Mouse (Mus musculus): ENCODE data around the gene Adam12. TPM values are rescaled to one million over a fixed set of nuclear protein-coding genes. Genes with fewer than 3 reads are reported as not detected.

The Adam12 gene
- 10 to 100 TPM; 24.4 to 26.3 TPM for total RNA-seq (2021)
- long read RNA-seq, experiment 1, partial matches to known transcripts: 0 of 2 reads
- long read RNA-seq, experiment 1, other reads (novel, unspliced or antisense): 1 of 2 reads
- long read RNA-seq, experiment 2, full-length matches to known transcripts: 1 of 3 reads
- long read RNA-seq, experiment 2, partial matches to known transcripts: 0 of 3 reads
- long read RNA-seq, experiment 2, other reads (novel, unspliced or antisense): 2 of 3 reads

DNA sequence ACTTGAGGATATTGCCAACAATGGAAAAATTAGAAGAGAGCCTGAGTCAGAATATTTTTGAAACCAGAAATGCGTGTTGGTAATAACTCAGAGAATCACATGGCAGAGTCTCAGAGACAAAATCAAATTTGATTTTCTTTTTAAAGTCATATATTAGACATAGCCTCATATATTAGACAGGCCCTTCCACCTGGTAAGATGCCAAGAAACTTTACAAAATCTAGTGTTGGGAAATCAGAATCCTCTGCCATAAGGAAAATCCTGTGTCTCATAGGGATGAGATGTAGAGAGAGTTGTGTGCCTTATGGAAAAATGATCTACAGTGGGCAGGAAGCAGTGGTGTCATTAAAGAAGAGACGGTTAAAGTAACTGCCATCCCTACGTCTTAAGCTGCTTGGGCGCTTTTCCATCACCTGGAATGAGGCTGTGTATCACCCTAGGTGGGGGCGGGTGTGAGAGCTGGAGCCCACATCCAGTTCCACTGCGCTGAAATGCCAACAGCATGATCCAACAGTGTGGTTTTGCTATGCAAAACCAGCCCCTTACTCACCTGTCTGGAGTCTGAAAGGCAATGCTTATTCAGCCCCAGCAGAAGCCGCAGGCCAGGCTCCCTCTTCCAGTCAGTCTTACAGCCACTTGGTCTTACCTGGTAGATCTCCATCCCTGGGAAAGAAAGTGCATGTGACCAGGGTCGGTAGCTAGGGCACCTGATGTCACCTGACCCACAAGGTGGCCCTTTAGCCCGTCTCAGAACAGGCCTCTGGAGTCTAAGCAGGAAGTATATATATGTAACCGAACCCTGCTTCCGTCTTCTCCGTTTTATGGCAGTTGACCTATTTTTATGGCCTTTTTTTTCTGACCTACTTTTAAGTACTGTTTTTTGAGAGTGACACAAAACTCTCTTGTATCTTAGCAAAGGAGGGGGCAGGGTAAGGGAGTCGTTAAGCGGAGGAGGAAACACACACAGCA is at the start of gene Adam12:
Gene Adam12, minus strand, starts transcription at position 769 of the 969 bp plus-strand sequence.
- DNase-seq (ENCODE audit: low spot score in 2 of 2): no peak

DNA sequence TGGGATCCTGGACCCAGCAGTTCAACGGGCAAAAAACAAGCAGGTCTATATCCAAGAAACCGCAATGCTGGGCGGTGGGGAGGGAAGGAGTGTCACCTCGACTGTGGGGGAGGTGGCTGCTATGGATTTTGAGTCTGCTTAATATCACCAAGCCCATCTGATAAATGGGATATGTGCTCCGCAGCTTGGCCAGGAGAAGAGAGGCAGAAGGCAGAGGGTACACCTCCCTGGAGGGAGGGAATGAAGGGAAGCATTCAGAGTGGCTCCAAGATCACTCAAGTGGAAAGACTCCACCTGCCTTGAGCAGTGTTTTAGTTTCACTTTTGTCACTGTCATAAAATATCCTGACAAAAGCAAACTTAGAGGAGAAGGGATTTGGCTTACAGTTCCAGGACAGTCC is 41.0 kb upstream of the Adam12 start:
- no peak for DNase-seq (ENCODE audit: low spot score in 2 of 2)

DNA sequence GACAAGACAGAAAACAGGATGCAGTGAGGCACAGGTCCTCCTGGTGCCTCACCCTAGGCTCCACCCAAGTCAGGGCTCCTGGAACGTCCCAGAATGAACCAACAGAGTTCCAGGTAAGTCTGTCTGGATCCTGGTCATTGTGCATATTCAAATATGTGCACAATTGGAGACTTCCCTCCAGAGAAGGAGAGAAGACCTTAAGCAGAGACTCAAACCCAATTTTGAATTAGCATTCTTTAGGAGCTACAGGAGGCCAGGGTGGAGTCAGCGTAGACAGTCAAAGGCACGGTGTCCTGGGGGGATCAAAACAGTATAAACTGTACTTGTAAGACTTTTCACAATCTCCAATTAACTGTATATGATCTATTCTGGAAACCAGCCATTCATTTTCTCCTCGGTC is 40.5 kb upstream of the Adam12 start:
- no peak for DNase-seq (ENCODE audit: low spot score in 2 of 2)

DNA sequence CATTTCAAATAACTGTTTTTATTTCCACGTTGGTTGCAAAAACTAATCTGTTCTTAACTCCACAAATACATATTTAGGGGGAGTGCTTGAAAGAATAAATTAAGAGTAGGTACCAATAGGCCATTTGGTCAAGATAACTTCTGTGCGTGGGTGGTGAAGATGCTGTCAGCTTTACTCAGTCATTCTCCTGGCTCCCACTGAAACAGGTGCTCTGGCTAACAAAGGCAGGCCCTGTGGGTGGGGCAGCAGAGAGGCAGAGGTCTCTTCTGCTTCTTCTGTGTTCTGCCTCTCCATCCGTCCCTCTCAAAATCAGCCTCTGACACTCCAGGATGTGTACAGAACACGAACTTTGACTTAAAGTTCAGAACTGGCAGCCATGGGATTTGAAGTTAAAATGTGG is 33.8 kb upstream of the Adam12 start:
- no peak for DNase-seq (ENCODE audit: low spot score in 2 of 2)

DNA sequence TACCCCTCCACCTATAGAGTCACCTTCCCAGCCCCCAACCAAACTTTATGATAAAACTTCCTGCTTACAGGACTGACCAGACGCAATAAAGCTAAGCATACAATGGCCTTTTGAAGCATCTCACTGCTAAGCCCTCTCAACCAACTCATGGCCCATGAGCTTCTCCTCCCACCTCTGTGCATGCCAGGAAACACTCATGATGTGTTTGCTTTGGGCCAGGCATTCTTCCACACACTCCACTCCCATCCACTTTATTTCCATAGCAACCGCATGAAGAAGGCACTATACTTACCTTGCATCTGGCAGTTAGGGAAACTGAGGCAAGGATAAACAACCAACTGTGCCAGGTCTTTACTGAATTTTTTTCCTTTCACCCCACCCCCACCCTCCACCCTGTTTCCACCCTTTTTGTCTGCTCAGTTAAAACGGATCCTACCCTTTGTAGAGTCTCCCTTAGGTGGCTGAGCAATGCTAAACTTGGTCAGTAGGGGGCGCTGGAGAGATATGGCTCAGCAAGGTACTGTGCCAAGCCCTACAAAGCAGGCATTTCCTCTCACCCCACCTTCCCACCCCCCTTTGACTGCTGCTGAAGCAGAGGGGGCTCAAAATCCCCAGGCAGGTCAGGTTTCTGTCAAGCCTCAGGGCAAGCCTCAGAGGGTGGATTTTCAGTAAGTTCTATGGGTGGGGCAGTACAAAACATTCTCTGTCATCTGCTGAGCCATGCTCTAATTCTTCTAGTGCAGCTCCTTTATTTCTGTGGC is 31.4 kb upstream of the Adam12 start:
- peak; percentile 41 to 51 for DNase-seq (ENCODE audit: low spot score in 2 of 2)

DNA sequence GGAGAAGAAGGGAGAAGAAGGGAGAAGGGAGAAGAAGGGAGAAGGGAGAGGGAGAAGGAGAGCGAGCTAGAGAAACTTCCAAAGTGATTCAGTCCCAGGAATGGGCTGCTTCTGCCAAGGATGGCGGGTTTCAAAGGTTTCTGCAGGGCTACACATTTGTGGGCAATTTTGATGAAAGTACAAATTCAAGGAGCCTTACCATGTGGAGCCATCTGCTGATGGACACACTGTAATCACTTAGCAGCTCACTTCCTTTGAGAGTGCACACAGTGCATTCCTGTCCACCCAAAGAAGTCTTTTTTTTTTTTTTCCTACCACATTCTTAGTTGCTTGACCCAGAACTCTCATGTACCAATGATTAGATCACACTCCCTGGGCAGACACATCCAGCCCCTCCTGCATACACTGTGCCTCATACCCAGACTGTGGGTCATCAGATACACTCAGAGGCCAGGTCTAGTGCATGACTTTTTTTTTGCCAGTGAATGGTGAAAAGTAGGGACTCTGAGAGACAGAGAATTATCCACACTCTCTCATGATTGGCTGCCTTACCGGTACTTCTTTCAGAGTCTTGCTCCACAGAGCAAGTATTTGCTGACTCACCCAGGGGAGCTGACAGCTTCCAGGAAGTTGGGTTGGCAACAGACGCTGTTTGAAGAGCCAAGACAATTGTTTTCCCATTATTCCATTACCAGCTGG is 29.2 kb upstream of the Adam12 start:
- no peak for DNase-seq (ENCODE audit: low spot score in 2 of 2)

DNA sequence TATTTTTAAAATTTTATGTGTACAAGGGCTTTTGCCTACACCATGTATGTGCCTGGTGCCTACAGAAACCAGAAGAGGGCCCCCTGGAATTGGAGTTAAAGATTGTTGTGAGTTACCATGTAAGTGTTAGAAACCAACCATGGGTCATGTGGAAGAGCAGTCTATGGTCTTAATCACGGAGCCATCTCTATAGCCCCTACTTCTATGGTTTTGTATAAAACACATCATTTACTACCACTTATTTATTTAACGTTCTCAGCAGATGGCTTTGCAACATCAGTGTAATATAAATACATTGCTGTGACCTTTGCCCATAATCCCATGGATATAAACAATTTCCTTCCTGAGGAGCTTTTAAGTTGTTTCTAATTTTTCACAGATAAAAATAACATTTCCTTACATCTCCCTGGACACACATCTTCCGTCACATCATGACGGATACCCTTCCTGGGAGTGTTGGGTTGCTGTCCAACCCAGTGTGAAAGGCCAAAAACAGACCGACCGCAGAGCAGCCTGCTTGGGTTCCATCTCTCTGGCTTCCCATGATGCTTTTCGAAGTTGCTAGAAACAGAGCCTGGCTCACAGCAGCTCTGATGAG is 18.4 kb upstream of the Adam12 start:
- DNase-seq (ENCODE audit: low spot score in 2 of 2): no peak

DNA sequence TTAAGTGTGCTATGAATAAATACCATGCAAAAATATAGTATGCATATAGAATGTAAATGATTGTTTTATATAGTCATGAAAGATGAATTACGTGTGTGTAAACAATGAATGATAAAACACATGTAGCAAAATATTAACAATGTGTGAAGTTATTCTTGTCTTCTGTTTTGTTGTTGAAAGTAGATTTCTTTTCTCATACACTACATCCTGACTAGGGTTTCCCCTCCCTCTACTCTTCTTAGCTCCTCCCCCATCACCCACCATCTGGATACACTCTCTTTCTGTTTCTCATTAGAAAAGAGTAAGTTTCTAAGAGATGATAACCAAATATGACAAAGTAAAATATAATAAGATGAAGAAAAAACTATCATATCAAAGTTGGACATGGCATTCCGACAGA is 16.1 kb upstream of the Adam12 start:
- DNase-seq (ENCODE audit: low spot score in 2 of 2): no peak

DNA sequence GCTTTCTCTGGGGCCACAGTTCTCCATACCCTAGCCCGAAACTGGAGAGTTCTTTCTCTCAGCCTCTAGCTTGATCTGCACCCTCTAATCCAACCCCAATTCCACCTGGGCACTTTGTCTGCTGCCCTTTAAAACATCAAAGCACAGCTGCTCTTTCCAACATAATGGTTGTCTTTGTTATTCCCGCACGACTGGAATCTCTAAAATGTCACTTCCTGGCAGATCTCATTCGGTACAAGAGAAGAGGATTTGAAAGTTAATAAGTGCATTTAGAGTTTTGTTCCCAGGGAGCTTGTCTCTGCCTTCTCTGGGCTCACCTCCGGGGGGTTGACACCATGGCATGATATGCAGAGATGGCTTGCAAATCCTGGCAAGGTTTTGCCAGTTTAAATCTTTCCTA is 14.7 kb upstream of the Adam12 start:
- no peak for DNase-seq (ENCODE audit: low spot score in 2 of 2)

DNA sequence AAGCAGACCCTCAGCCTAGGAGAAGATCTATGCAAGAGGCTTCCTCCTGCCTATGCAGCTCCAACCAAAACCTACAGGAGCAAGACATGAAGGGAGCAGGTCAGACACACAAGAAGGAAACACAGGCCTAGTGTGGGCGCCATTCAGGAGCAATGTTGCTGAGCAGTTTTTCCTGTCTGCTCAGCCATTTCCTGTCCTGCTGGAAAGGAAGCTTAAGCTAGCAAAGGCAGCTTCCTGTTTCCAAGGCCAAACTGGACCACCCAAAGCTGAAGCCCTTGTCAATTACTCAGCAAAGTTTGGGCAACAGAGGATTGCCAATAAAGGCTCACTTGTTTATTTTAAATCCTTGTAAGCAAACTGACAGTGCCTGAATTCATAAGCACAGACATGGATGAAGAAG is 10.8 kb upstream of the Adam12 start:
- DNase-seq (ENCODE audit: low spot score in 2 of 2): no peak

DNA sequence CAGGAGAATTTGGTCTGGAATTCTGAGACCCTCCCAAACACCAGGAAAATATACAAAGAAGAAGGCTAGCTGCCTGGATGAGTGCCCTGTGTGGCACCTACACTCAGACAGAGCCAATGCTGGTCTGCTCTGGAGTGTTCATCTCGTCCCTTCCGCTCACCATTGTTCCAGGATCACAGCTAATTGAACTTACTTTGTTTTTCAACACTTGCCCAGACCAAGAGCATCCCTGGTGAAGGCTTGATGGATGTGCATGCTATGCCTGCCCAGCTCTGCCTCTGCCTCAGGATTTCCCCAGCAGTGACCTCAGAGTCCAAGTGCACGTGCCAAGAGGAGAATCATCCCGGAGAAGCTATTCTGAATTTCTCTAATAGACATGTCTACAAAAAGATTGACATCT is 9.3 kb upstream of the Adam12 start:
- no peak for DNase-seq (ENCODE audit: low spot score in 2 of 2)

DNA sequence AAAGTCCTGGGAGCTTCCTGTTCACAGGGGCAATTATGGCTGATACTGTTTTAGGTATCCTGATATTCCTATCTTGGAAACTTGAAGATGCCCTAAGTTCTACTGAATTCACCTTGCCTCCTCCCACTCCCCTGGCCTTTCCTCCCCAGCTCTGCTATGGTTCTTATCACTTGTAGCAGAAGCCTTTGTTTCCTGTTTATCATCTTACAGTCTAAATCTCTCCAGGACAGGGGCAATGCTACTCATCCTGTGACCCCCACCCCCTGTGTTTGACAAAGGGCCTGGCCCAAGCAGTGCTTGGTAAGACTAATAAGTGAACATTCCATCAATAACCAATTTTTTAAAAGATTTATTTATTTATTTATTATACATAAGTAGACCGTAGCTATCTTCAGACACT is 8.6 kb upstream of the Adam12 start:
- DNase-seq (ENCODE audit: low spot score in 2 of 2): no peak

DNA sequence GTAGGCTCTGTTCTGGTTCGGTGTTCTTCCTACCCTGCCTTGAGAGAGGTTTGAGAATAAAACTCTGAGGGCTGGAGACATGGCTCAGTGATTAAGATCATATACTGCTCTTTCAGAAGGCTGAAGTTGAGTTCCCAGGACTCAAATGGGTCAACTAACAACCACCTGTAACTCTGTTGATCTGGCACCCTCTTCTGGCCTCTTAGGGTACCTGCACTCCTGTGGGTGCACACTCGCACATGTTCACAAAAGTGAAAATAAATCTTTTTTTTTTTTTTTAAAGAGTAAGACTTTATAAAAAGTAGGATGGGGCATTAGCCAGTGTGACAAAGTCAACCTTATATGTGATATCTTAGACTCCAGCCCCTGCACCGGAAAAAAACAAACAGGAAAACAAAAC is 6.9 kb upstream of the Adam12 start:
- no peak for DNase-seq (ENCODE audit: low spot score in 2 of 2)

DNA sequence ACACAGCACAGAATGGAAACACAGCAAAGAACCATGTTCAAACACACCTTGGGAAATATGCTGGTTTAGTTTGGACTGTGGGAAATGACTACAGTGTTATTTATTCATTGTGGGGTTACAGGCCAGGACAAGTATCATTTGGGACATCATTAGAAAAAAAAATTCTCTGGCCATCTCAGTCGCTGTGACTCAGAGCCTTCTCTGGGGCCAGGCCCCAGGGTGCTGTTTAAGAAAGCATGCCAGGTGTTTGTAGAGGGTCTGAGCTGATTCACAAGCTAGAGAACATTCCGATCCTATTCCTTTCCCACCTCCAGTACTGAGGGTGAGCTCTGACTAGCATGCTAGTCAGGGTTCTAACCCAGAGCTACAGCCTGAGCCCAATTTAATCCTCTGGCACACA is 5.4 kb upstream of the Adam12 start:
- no peak for DNase-seq (ENCODE audit: low spot score in 2 of 2)

DNA sequence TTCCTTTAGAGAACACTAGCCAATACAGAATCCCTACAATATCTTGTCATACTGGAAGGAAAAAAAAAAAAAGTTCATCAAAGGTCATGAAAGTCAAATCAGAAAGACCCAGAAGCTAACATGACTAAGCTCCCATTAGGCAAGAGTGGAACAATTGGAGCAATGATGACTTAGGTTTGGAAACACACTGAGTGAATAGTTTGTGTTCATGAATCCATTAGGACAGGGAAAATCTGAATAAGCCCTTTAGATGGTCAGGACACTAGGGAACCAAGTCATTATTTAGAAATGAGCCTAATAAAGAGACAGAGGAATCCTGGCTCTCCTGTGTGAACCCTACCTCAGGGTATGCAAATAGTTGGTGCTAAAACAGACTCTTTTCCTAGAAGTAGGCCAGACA is 4.8 kb upstream of the Adam12 start:
- DNase-seq (ENCODE audit: low spot score in 2 of 2): no peak

DNA sequence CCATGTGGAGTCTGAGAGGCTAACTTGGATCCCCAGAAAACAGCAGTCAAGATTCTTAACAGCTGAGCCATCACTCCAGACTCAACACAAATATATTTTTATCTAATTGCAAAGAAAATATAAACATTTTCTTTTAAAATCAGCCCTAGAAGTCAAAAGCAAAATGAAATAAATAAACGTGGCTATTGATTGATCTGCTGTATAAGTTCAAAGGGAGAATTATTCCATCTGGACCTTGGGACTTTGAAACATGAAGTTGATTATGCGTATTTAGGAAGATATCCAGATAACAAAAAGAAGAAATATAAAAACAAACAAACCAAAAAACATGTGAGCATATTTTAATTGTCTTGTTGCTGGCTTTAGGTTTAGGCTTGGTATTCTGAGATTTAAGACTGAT is 3.6 kb upstream of the Adam12 start:
- DNase-seq (ENCODE audit: low spot score in 2 of 2): no peak

DNA sequence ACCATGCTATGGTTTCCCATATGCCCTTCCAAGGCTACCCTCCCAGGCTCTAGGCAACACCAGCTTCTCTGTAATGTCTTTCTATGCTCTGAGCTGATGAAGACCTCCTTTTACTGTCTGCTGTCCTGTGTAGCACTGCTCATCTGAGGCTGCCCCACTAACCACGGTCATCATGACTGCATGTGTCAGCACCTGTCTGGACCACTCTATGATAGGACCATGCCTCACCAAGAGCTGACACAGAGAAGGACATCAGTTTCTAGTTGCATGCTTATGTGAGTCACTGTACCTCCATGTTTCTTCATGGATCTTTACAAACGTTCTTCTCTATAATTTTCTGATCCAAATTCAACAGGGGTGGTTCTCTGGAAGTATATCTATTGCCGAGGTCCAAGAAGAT is 1.2 kb downstream of the Adam12 start:
- DNase-seq (ENCODE audit: low spot score in 2 of 2): no peak

DNA sequence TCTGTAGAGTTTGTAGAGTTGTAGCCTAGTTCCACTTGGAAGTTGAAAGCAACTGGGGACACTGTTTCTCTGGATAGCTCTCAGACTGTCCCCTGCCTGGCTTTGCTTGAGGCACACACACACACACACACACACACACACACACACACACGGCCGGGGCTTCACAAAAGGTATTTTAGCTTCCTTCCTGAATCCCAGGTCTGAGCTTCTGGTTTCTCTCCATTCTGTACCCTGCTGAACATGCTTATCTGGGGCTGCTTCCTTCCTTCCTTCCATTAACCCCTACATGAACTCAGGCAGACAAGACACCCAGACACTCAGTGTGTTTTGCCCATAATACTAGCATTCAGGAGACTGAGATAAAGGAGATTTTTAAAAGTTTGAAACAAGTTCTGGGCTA is 2.0 kb downstream of the Adam12 start:
- DNase-seq (ENCODE audit: low spot score in 2 of 2): no peak

DNA sequence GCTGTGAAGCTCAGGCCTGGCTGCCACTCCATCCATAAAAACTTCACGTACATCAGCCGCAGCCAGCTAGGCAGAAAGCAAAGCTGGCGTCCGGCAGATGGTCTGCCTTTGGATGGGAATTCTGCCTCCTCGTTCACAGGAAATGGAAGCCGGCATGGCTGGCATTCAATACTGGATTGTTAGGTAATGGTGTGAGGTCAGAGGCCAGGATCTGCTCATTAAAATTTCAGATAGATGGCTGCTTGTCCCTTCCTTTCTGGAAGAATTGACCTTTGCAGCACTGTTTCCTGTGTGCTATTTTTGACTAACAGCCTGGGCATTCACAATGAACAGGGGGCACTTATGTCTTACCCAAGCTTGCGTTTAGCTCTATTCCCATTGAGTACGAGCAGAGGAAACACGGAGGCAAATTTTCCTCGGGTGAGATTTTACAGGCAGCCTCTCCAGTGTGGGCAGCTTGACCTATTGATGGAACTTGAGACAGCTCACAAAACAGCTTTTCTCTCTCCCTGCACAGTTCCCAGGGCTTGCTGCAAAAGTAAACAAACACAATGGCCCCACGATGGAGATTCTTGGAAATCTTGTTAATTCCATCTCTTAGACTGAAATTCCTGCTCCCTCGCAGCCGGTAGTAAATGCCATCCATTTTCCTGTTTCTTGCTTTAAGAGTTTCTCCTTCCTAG is 4.0 kb downstream of the Adam12 start:
- DNase-seq (ENCODE audit: low spot score in 2 of 2): no peak

DNA sequence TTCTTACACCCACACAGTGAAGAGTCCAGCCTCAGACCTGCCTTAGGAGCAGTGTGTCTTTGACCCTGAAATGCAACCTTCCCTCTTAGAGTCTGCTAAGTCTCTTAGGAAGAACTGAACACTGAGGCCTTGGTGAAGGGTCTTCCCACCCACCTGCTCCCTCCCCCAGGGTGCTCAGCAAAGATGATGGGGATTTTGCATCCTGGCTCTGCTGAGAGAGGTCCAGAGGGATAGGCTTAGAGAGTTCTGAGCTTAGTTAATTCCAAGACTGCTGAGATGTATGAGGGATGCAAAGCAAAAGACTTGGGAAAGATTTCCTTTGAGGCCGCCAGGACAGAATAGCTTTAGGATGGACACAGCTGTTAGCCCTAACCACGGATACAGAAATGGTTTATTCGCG is 4.8 kb downstream of the Adam12 start:
- no peak for DNase-seq (ENCODE audit: low spot score in 2 of 2)
